Mouse (Mus musculus) ovary, postnatal 14 days (tissue): ENCODE measurements at regions not wholly inside any gene's neighbourhood (a gene's known extent, or its start where the extent isn't known, plus 50 kb on each side); places are given as distances from the start of the nearest gene placed in this dataset.

Experiments used
- DNase-seq: peaks from one replicate; pipeline ENCODE4 v3.0.0; 2022; ENCODE audit warnings: low spot score

DNA sequence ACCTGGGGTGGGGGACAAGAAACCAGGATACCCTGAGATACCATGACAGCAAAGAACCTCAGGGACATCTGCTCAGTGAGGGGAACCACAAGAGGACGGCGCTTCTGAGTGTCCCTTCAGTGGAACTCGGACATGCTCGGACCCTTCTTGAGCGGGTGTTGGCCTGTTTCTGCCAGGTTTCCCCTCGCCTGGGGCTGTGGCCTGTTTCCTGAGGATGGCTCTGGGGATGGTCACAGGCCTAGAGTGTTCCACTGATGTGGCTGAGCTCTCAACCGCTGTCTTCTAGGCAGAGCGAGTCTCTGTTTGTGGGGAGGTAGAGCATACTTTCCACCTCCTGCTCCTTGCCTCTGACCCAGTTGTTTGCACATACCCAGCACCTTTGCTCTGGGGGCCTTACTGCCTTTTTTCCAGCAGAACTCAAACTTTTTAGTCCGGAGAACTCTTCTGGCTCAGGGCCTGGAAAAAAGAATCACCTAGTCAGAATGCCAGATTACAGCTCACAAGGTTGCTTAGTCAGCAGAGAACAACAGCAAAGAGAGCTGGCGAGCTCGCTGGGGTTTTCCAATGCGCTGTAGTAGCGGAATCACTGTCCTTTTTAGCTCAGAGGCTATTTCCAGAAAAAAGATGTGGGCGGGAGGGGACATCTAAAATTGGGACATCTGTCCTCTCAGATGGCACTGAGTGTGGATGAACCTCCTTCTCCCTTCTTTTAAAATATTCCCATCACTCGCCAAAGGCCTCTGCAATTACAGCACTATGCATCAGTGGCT, 65.3 kb downstream of the Med10 start:
- no peak for DNase-seq

- peak; percentile 16 for DNase-seq
Observed at GRCm38 (mm10) chr13:69896536-69896935, 94.3 kb downstream of the Med10 start.

GRCm38 (mm10) chr13:69901139-69901538, 98.9 kb downstream of the Med10 start:
- DNase-seq, result no peak

DNA sequence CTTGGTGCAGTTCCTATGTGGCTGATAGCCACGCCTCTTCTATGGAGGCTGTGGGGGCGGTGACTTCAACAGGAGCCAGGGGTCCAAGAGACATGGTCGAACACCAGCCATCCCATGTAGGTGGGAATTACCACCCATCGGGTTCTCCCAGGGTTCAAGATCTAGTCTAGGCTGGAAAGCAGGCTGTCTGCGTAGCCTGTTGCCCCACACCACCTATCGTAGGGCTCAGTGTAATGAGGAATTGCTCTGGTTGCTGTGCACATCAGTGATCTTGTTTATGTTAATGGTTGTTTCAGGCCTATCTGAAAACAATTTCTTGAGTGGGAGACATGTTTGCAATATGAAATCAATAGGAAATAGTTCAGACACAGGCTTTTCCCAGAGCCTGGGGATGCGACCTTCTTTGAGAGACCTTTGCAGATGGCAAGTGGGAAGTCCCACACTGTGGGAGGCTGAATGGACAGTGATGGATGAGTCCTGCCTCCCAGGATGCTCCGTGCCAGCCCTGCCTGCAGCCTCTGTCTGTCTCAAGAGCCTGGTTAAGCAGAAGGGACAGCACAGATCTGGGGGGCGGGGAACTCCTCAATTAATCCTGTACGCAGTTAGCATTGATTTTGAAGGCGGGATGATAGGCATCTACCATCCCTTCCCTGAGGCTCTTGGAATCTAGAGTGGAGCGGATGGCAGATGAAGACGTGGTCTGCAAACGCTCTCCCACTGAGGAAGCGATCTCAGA, 104.8 kb downstream of the Med10 start:
- DNase-seq, result no peak

- no peak for DNase-seq
Observed at GRCm38 (mm10) chr13:69915796-69916195, 113.6 kb downstream of the Med10 start.

- no peak for DNase-seq
Observed at GRCm38 (mm10) chr13:69932695-69933550, 130.7 kb downstream of the Med10 start.

GRCm38 (mm10) chr13:69933551-69933845, 131.3 kb downstream of the Med10 start:
- DNase-seq, result no peak

GRCm38 (mm10) chr13:69939791-69940190, 137.6 kb downstream of the Med10 start:
- no peak for DNase-seq

DNA sequence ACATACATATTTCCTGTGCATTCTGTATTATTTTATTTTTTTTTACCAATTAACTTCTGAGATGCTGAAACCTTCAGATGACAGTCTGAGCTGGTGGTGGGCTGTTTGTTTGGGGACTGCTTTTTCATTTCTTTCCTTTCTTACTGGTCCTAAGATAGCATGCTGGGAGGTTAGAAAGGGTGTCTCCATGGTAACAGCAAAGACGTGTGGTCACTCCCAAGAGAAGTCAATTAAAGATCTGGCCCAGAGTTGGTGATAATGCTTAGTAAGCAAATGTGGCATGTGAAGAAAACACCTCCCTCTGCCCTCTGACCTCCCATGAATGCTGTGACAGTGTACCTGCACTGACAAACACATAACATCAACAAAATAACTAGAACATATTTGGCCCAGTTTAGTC, 142.5 kb downstream of the Med10 start:
- no peak for DNase-seq

- DNase-seq, result no peak
Observed at GRCm38 (mm10) chr13:69946615-69947014, 144.4 kb downstream of the Med10 start.

DNA sequence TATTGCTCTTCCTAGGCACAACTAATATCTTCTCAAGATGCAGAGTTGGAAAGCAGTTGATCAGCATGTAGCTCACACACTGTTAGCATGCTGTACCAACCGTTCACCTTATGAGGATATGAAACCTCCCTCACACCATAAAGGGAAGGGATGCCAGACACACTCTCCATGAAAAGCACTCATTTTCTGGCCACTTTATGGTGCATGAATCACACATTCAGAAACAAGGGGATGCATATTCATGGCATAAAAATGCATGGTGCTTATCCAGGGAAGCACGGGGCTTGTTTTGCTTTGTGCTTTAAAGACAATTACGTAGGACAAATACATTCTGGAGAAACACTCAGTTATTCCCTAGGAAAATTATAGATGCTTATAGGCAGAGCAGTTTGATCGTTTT, 149.9 kb downstream of the Med10 start:
- DNase-seq, result no peak

DNA sequence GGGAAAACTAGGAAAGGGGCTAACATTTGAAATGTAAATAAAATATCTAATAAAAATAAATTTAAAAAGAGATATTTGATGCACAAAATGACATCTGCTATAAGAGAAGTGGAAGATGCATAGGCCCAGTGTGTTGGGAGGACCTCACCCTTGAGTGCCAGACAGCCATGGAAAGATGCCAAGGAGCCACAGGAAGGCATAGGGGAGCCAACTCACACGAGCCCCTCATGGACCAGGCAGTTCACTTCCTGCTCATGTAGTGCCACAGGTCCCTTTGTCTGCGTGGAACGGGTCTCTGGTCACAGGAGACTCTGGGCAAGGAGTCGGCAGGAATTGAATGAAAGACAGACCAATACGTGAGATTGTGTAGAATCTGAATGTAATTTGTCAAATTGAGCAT, 152.0 kb downstream of the Med10 start:
- DNase-seq, result no peak

GRCm38 (mm10) chr13:69955503-69955902, 153.3 kb downstream of the Med10 start:
- no peak for DNase-seq

GRCm38 (mm10) chr13:69963944-69964343, 161.7 kb downstream of the Med10 start:
- no peak for DNase-seq

- no peak for DNase-seq
Observed at GRCm38 (mm10) chr13:69971281-69972057, 169.3 kb downstream of the Med10 start.

- DNase-seq, result no peak
Observed at GRCm38 (mm10) chr13:69974835-69975234, 172.6 kb downstream of the Med10 start.

DNA sequence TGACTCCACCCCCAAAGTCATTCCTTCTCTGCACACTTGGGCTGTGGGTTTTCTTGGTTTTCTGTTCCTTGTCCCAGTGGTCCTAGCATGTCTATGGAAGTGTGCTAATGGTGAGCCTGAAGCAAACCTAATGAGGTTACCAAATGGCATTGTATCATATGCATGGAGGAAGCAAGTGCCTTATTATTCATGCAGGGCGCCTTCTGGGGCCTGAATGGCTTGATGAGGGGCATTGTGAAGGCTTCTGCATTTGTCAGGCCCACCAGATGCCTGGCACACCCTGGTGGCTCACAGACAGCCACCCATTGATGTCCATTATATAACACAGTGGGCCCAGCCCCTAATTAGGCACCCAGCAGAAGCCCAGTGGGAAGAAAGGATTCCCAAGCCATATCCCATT, 182.0 kb downstream of the Med10 start:
- DNase-seq, result no peak

DNA sequence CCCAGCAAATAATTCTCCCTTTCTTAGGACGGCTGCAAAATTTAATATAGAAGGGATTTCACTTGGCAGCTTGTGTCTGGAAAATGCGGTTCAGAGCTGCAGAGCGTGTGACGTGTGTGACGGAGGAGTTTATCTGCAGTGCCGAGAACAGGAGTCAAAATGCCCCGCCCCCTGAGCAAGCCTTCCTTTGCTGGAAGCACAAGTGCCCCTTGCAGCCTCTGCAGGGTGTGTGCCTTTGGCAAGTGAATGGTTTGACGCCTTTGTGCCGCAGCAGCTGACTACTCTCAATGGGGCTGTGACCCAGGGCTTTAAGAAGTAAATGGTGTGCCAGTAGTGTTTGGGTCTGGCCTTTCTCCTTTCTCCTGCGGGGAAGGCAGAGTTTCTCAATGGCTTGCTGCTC, 185.0 kb downstream of the Med10 start:
- DNase-seq, result no peak

GRCm38 (mm10) chr13:69988319-69988718, 186.1 kb downstream of the Med10 start:
- DNase-seq, result no peak

- peak; percentile 39 for DNase-seq
Observed at GRCm38 (mm10) chr13:69991253-69991891, 189.2 kb downstream of the Med10 start.

- no peak for DNase-seq
Observed at GRCm38 (mm10) chr13:69991892-69992261, 189.7 kb downstream of the Med10 start.

GRCm38 (mm10) chr13:70003591-70003990, 201.4 kb downstream of the Med10 start:
- DNase-seq, result no peak
